Mouse (Mus musculus): Measurements from ENCODE around the gene Rnf222.
A peak's percentile ranks its signal among the peaks of the same experiment; 100 is the strongest.

Gene Rnf222

GRCm38 (mm10) chr11:68888653-68889052 lies 300 bp downstream of the Rnf222 start:
- no peak for DNase-seq (ENCODE audit: extremely low spot score)

- DNase-seq (ENCODE audit: extremely low spot score) = no peak
Measured at GRCm38 (mm10) chr11:68890625-68891024, 2.3 kb downstream of the Rnf222 start.

GRCm38 (mm10) chr11:68891823-68892222 lies 3.5 kb downstream of the Rnf222 start:
- DNase-seq (ENCODE audit: extremely low spot score) = no peak

GRCm38 (mm10) chr11:68892233-68892832 lies 4.0 kb downstream of the Rnf222 start:
- no peak for DNase-seq (ENCODE audit: extremely low spot score)

- DNase-seq (ENCODE audit: extremely low spot score) = no peak
Measured at GRCm38 (mm10) chr11:68893911-68894464, 5.6 kb downstream of the Rnf222 start.

- DNase-seq (ENCODE audit: extremely low spot score) = no peak
Measured at GRCm38 (mm10) chr11:68896247-68896646, 7.9 kb downstream of the Rnf222 start.

- DNase-seq (ENCODE audit: extremely low spot score) = no peak
Measured at GRCm38 (mm10) chr11:68897120-68897519, 8.8 kb downstream of the Rnf222 start.

- no peak for DNase-seq (ENCODE audit: extremely low spot score)
Measured at GRCm38 (mm10) chr11:68897838-68898237, 9.5 kb downstream of the Rnf222 start.

GRCm38 (mm10) chr11:68898790-68899189 lies 10.4 kb downstream of the Rnf222 start:
- DNase-seq (ENCODE audit: extremely low spot score) = no peak

- no peak for DNase-seq (ENCODE audit: extremely low spot score)
Measured at GRCm38 (mm10) chr11:68899815-68900214, 11.5 kb downstream of the Rnf222 start.

- no peak for DNase-seq (ENCODE audit: extremely low spot score)
Measured at GRCm38 (mm10) chr11:68900519-68901350, 12.4 kb downstream of the Rnf222 start.

- peak; percentile 99 for DNase-seq (ENCODE audit: extremely low spot score)
Measured at GRCm38 (mm10) chr11:68901351-68902046, 13.1 kb downstream of the Rnf222 start, which contains the start of gene Rpl26. Gene Rpl26 (plus strand): TSS chr11:68901583.

GRCm38 (mm10) chr11:68902047-68902364 lies 13.7 kb downstream of the Rnf222 start:
- no peak for DNase-seq (ENCODE audit: extremely low spot score)

- no peak for DNase-seq (ENCODE audit: extremely low spot score)
Measured at GRCm38 (mm10) chr11:68902367-68902766, 14.0 kb downstream of the Rnf222 start.

GRCm38 (mm10) chr11:68902823-68903222 lies 14.5 kb downstream of the Rnf222 start:
- no peak for DNase-seq (ENCODE audit: extremely low spot score)

GRCm38 (mm10) chr11:68903775-68904174 lies 15.4 kb downstream of the Rnf222 start:
- DNase-seq (ENCODE audit: extremely low spot score) = no peak

- peak; percentile 74 for DNase-seq (ENCODE audit: extremely low spot score)
Measured at GRCm38 (mm10) chr11:68904375-68905137, 16.2 kb downstream of the Rnf222 start.

GRCm38 (mm10) chr11:68905138-68905531 lies 16.8 kb downstream of the Rnf222 start:
- no peak for DNase-seq (ENCODE audit: extremely low spot score)

- no peak for DNase-seq (ENCODE audit: extremely low spot score)
Measured at GRCm38 (mm10) chr11:68905665-68906460, 17.5 kb downstream of the Rnf222 start.

- DNase-seq (ENCODE audit: extremely low spot score) = no peak
Measured at GRCm38 (mm10) chr11:68906461-68906790, 18.1 kb downstream of the Rnf222 start.

GRCm38 (mm10) chr11:68907251-68907650 lies 18.9 kb downstream of the Rnf222 start:
- no peak for DNase-seq (ENCODE audit: extremely low spot score)
